Mouse (Mus musculus): ENCODE results near the gene Sgsm2.

DNA sequence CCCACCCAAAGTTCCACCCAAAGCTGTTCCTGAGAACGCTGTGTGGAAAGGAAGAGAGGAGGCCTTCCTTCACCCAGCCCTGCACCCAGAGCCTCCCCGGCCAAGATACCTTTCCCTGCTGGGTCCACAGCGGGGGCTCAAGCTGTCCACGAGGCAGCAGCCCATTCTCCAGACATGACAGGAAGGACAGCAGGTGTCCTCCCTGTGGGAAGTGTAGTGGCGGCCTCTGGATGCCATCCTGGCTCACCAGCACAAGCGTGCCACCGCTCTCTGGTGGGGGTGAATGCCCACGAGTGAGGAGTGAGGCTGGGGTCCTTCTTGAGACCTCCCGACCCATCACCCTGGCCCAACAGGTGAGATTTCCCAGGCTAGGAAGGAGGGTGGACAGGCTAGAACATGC lies 31.6 kb downstream of the Sgsm2 start:
- TF ChIP-seq EP300 (IDR thresholded peaks at IDR 0.05; ENCODE audit: insufficient read depth, low read depth, low read length) (no peak), CTCF (IDR thresholded peaks at IDR 0.05) (no peak)
